Mouse (Mus musculus) heart, embryonic 10.5 days (tissue): ENCODE results near the gene Prkcz. TPM values are rescaled to one million over a fixed set of nuclear protein-coding genes. Genes with fewer than 3 reads are reported as not detected.

Source experiments
- DNase-seq: peaks from one replicate; pipeline ENCODE4 v3.0.0-alpha.2; 2017; ENCODE audit warnings: low spot score
- H3K27ac ChIP-seq: fragments of 300-500 bp; sonication (generic); 2 replicates; pipeline ENCODE4 v1.5.1; 2016; ENCODE audit warnings: mild to moderate bottlenecking
- H3K27me3 ChIP-seq: fragments of 300-500 bp; sonication (generic); 2 replicates; pipeline ENCODE4 v1.6.1; 2016; ENCODE audit warnings: mild to moderate bottlenecking; ENCODE audit not compliant: poor library complexity, insufficient read depth, severe bottlenecking
- H3K36me3 ChIP-seq: fragments of 300-500 bp; sonication (generic); 2 replicates; pipeline ENCODE4 v1.6.1; 2016; ENCODE audit warnings: mild to moderate bottlenecking, moderate library complexity
- H3K4me1 ChIP-seq: fragments of 300-500 bp; sonication (generic); 2 replicates; pipeline ENCODE4 v1.6.1; 2016; ENCODE audit warnings: mild to moderate bottlenecking
- H3K4me3 ChIP-seq: fragments of 300-500 bp; sonication (generic); 2 replicates; pipeline ENCODE4 v1.5.1; 2016; ENCODE audit warnings: mild to moderate bottlenecking, moderate library complexity
- H3K9me3 ChIP-seq: fragments of 300-500 bp; sonication (generic); 2 replicates; pipeline ENCODE4 v1.6.1; 2016; ENCODE audit warnings: mild to moderate bottlenecking, moderate library complexity
- WGBS: fragments of 180-500 bp; shearing (Covaris S2); methylation state at CpG from one replicate; pipeline ENCODE4 v1.1.7; 2016; 5-methylcytosine and 5-hydroxymethylcytosine counted together
- polyA plus RNA-seq: library from polyadenylated mRNA; unstranded; fragments of >200 nt; fragmentation: Nextera tagmentation; extraction: Ambion mirVana; gene quantifications from 2 replicates; pipeline ENCODE4 v1.2.1, GENCODE M21; 2016

Gene Prkcz
- polyA plus RNA-seq, 1 experiment from 2014 or later: 12.4 TPM

GRCm38 (mm10) chr4:155214188-155214587 is 147.0 kb downstream of the Prkcz start:
- H3K27ac ChIP-seq: no peak overlapping the region
- no peak overlapping the region for H3K4me3 ChIP-seq
- no peak for DNase-seq
- H3K9me3 ChIP-seq: no peaks in the 10 kb centered on the region
- WGBS: 81% methylated on average over 6 of the region's 6 CpGs
- H3K27me3 ChIP-seq: no peaks in the 10 kb centered on the region
- peaks cover 93% of the 10 kb centered on the region for H3K4me1 ChIP-seq
- peaks cover 20% of the 10 kb centered on the region for H3K36me3 ChIP-seq

- H3K27ac ChIP-seq: no peak overlapping the region
- peaks cover 21% of the 10 kb centered on the region for H3K36me3 ChIP-seq
- H3K27me3 ChIP-seq: no peaks in the 10 kb centered on the region
- H3K4me1 ChIP-seq: peaks cover 93% of the 10 kb centered on the region
- DNase-seq: no peak
- no peak overlapping the region for H3K4me3 ChIP-seq
- 79% methylated on average over 6 of the region's 6 CpGs for WGBS
- H3K9me3 ChIP-seq: no peaks in the 10 kb centered on the region
Observed at GRCm38 (mm10) chr4:155213752-155214054, 147.5 kb downstream of the Prkcz start.

GRCm38 (mm10) chr4:155213052-155213751 is 148.0 kb downstream of the Prkcz start:
- Histone ChIP-seq H3K4me1 (peaks cover 93% of the 10 kb centered on the region), H3K27me3 (no peaks in the 10 kb centered on the region), H3K4me3 (no peak overlapping the region), H3K9me3 (no peaks in the 10 kb centered on the region), H3K36me3 (peaks cover 21% of the 10 kb centered on the region), H3K27ac (no peak overlapping the region)
- WGBS: 69% methylated on average over 9 of the region's 9 CpGs
- no peak for DNase-seq

Other genes starting within 250 kb of the Prkcz start
- 7.5 and 11.3 TPM in 2 replicates for gene Ski, start 138.8 kb downstream of the Prkcz start, polyA plus RNA-seq
- gene Faap20, start 111.6 kb downstream of the Prkcz start, polyA plus RNA-seq: 77.0 and 87.4 TPM in 2 replicates
- gene Gabrd, start 36.8 kb upstream of the Prkcz start, polyA plus RNA-seq: not detected in 2 replicates
- gene Cfap74, start 47.8 kb upstream of the Prkcz start, polyA plus RNA-seq: 1.7 and 3.3 TPM in 2 replicates
- gene Tmem52, start 107.8 kb upstream of the Prkcz start, polyA plus RNA-seq: not detected in 2 replicates
- 416 and 440 TPM in 2 replicates for gene Gnb1, start 130.0 kb upstream of the Prkcz start, polyA plus RNA-seq
- gene Nadk, start 201.0 kb upstream of the Prkcz start, polyA plus RNA-seq: 70.8 and 93.3 TPM in 2 replicates
- 8.4 and 9.5 TPM in 2 replicates for gene Slc35e2, start 240.1 kb upstream of the Prkcz start, polyA plus RNA-seq